Mouse (Mus musculus) kidney, postnatal 0 days (tissue): ENCODE data around the gene Rab15. TPM values are rescaled to one million over a fixed set of nuclear protein-coding genes. Genes with fewer than 3 reads are reported as not detected.

Source experiments
- ATAC-seq: fragments of 200-750 bp; cut with Nextera tagmentation; replicated peaks from 2 replicates; pipeline ENCODE4 v1.8.0; 2017; ENCODE audit warnings: low read depth, moderate number of reproducible peaks, moderate TSS enrichment, moderate library complexity; ENCODE audit not compliant: low FRiP score
- DNase-seq: peaks from one replicate; pipeline ENCODE4 v3.0.0-alpha.2; 2016; ENCODE audit warnings: low spot score
- H3K27ac ChIP-seq: fragments of 300-500 bp; sonication (generic); 2 replicates; pipeline ENCODE4 v1.5.1; 2014; ENCODE audit warnings: mild to moderate bottlenecking
- H3K27me3 ChIP-seq: fragments of 300-500 bp; sonication (generic); 2 replicates; pipeline ENCODE4 v1.6.1; 2014; ENCODE audit warnings: low read length, mixed read lengths; ENCODE audit not compliant: insufficient read depth
- H3K36me3 ChIP-seq: fragments of 300-500 bp; sonication (generic); 2 replicates; pipeline ENCODE4 v1.6.1; 2014; ENCODE audit warnings: low read length, mixed read lengths; ENCODE audit not compliant: insufficient read depth
- H3K4me1 ChIP-seq: fragments of 300-500 bp; sonication (generic); replicated peaks from 2 replicates; pipeline ENCODE4 v1.6.1; 2014; ENCODE audit warnings: antibody characterized with exemption, low read length, mixed read lengths; ENCODE audit not compliant: insufficient read depth
- H3K4me2 ChIP-seq: fragments of 300-500 bp; sonication (generic); 2 replicates; pipeline ENCODE4 v1.6.1; 2014; ENCODE audit warnings: mild to moderate bottlenecking, low read length, moderate library complexity, mixed read lengths
- H3K4me3 ChIP-seq: fragments of 300-500 bp; sonication (generic); replicated peaks from 2 replicates; pipeline ENCODE4 v1.5.1; 2014; ENCODE audit warnings: low read depth, low read length
- H3K9ac ChIP-seq: fragments of 300-500 bp; sonication (generic); 2 replicates; pipeline ENCODE4 v1.6.1; 2014; ENCODE audit warnings: low read depth, low read length
- H3K9me3 ChIP-seq: fragments of 300-500 bp; sonication (generic); replicated peaks from 2 replicates; pipeline ENCODE4 v1.6.1; 2016; ENCODE audit warnings: low read length, inconsistent platforms, mixed read lengths
- CTCF ChIP-seq: IDR thresholded peaks from 2 replicates; pipeline ENCODE4 v1.5.1; 2016; ENCODE audit warnings: antibody characterized with exemption, low read depth, mild to moderate bottlenecking, moderate library complexity
- WGBS: fragments of 180-500 bp; shearing (Covaris S2); extraction: QIAGEN DNeasy Blood & Tissue Kit; methylation state at CpG from one replicate; pipeline ENCODE4 v1.1.7; 2014; 5-methylcytosine and 5-hydroxymethylcytosine counted together
- polyA plus RNA-seq: library from polyadenylated mRNA; unstranded; fragments of >200 nt; fragmentation: Nextera tagmentation; extraction: Ambion mirVana; gene quantifications from 2 replicates; pipeline ENCODE4 v1.2.1, GENCODE M21; 2015

Gene Rab15
- polyA plus RNA-seq, 1 experiment from 2014 or later, result 12.1 TPM

- no peak for ATAC-seq
- 78% methylated on average over 16 of the region's 16 CpGs for WGBS
- no peak overlapping the region for H3K4me2 ChIP-seq
- no peak for DNase-seq
- H3K4me3 ChIP-seq, result no peak overlapping the region
- no peaks in the 10 kb centered on the region for H3K4me1 ChIP-seq
- TF ChIP-seq CTCF, result no peak
- no peaks in the 10 kb centered on the region for H3K27me3 ChIP-seq
- H3K9ac ChIP-seq, result no peak overlapping the region
- no peak overlapping the region for H3K27ac ChIP-seq
- no peaks in the 10 kb centered on the region for H3K36me3 ChIP-seq
- H3K9me3 ChIP-seq, result no peaks in the 10 kb centered on the region
These were observed 71.7 kb downstream of the Rab15 start for GRCm38 (mm10) chr12:76750866-76751459.

Other genes starting within 250 kb of the Rab15 start
- gene Sptb, start 112.4 kb downstream of the Rab15 start, polyA plus RNA-seq, result 0.37 and 0.59 TPM in 2 replicates
- gene Churc1, start 57.4 kb downstream of the Rab15 start, polyA plus RNA-seq, result 131 and 137 TPM in 2 replicates
- gene Fntb, start 57.3 kb downstream of the Rab15 start, polyA plus RNA-seq, result 24.4 and 25.0 TPM in 2 replicates
- gene Gpx2, start 27.4 kb downstream of the Rab15 start, polyA plus RNA-seq, result 0.45 TPM in 1 of 2 replicates, not detected in the other
- 15.2 and 15.9 TPM in 2 replicates for gene Max, start 139.3 kb upstream of the Rab15 start, polyA plus RNA-seq